Mouse (Mus musculus): ENCODE measurements around the gene Dusp14. TPM values are rescaled to one million over a fixed set of nuclear protein-coding genes. Genes with fewer than 3 reads are reported as not detected.

The Dusp14 gene
- 8.2 and 9.1 TPM in 2 replicates for polyA plus RNA-seq (2015; fragmentation: Nextera tagmentation; extraction: Ambion mirVana)

DNA sequence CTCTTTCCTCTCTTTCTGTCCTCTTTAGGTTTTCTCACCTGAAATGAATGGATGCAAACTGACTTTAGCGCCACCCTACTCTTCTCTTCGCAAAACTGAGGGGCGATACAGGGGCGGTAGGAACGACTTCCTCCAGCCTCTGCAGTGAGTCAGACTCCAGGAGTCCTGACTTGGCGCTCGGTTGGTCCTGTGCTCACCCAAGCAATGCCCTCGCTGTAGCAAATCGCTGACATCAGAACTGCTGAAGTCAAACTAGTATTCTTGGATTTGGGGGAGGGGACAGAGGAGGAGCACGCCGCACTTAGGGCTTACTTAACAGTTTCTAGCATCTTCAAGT lies at the start of gene Dusp14:
Gene Dusp14 (minus strand): TSS at position 228 of the 337 bp plus-strand sequence.
- no peaks in the 10 kb centered on the region for H3K9me3 ChIP-seq
- H3K36me3 ChIP-seq = no peaks in the 10 kb centered on the region
- H3K9ac ChIP-seq (replicated peaks) = peak within 1 kb of the TSS; percentile 76
- ATAC-seq = no peak
- H3K4me3 ChIP-seq (replicated peaks) = peak within 1 kb of the TSS; percentile 62
- peak within 1 kb of the TSS; percentile 94 for H3K4me2 ChIP-seq (replicated peaks)
- WGBS = 12% methylated on average over 11 of the region's 11 CpGs
- peaks cover 29% of the 10 kb centered on the region for H3K4me1 ChIP-seq (replicated peaks)
- H3K27ac ChIP-seq = no peak within 1 kb of the TSS
- H3K27me3 ChIP-seq = peaks cover 49% of the 10 kb centered on the region

- Histone ChIP-seq H3K36me3 (peaks cover 80% of the 10 kb centered on the region), H3K4me3 (replicated peaks) (no peak overlapping the region), H3K9ac (replicated peaks) (no peak overlapping the region), H3K9me3 (peaks cover 3% of the 10 kb centered on the region; the same call in 1 of the 2 replicates), H3K4me2 (replicated peaks) (no peak overlapping the region), H3K27ac (no peak overlapping the region), H3K27me3 (no peaks in the 10 kb centered on the region), H3K4me1 (replicated peaks) (no peaks in the 10 kb centered on the region)
- ATAC-seq = no peak
- 83% methylated on average over 4 of the region's 4 CpGs for WGBS
These were observed 48.4 kb upstream of the Dusp14 start for GRCm38 (mm10) chr11:84117431-84117830.

DNA sequence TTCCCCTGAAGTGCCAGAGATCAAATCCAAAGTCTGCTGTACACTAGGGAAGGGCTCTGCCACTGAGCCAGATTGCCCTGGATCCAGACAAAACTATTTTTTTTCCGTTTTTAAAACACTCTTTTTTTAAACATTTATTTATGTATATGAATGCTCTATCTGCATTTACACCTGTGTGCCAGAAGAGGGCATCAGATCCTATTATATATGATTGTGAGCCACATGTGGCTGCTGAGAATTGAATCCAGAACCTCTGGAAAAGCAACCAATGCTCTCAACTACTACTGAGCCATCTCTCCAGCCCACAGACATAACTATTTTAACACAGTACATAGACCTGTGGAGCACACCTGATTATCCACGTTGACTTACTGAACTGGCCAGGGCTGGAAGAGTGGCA lies 47.2 kb upstream of the Dusp14 start:
- Histone ChIP-seq H3K36me3 (peaks cover 71% of the 10 kb centered on the region), H3K9me3 (peaks cover 3% of the 10 kb centered on the region; the same call in 1 of the 2 replicates), H3K9ac (replicated peaks) (no peak overlapping the region), H3K4me3 (replicated peaks) (no peak overlapping the region), H3K27ac (no peak overlapping the region), H3K4me1 (replicated peaks) (no peaks in the 10 kb centered on the region), H3K4me2 (replicated peaks) (no peak overlapping the region), H3K27me3 (no peaks in the 10 kb centered on the region)
- 61% methylated on average over 2 of the region's 2 CpGs for WGBS
- ATAC-seq = no peak

- H3K36me3 ChIP-seq = peaks cover 71% of the 10 kb centered on the region
- H3K27me3 ChIP-seq = no peaks in the 10 kb centered on the region
- no peak overlapping the region for H3K9ac ChIP-seq (replicated peaks)
- no peak for ATAC-seq
- H3K9me3 ChIP-seq = peaks cover 3% of the 10 kb centered on the region; the same call in 1 of the 2 replicates
- no peaks in the 10 kb centered on the region for H3K4me1 ChIP-seq (replicated peaks)
- H3K4me3 ChIP-seq (replicated peaks) = no peak overlapping the region
- no peak overlapping the region for H3K4me2 ChIP-seq (replicated peaks)
- 93% methylated on average over 9 of the region's 9 CpGs for WGBS
- H3K27ac ChIP-seq = no peak overlapping the region
These were observed 46.6 kb upstream of the Dusp14 start for GRCm38 (mm10) chr11:84115646-84116045.

DNA sequence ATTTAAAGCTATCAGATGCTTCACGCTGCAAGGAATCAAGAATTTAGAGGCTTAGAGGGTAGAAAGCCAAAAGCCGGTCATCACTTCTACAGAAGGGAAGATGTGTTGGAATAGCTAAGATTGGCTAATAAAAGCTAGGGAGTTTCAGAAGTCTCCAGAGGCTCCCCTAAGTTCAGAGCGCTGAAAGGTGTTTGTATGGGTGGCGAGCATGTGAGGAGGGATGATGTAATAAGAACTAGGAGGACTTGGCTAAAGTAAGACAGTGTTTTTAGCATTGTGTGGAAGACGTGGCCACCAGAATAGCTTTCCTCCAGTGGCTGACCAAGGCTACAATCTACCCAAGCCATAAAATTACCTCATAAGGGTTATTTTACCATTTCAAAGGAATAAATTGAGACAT lies 44.6 kb upstream of the Dusp14 start:
- Histone ChIP-seq H3K9me3 (peaks cover 3% of the 10 kb centered on the region; the same call in 1 of the 2 replicates), H3K4me2 (replicated peaks) (no peak overlapping the region), H3K36me3 (peaks cover 68% of the 10 kb centered on the region), H3K4me1 (replicated peaks) (no peaks in the 10 kb centered on the region), H3K27ac (no peak overlapping the region), H3K4me3 (replicated peaks) (no peak overlapping the region), H3K27me3 (no peaks in the 10 kb centered on the region), H3K9ac (replicated peaks) (no peak overlapping the region)
- ATAC-seq = no peak
- WGBS = 90% methylated on average over 5 of the region's 5 CpGs

- 83% methylated on average over 2 of the region's 2 CpGs for WGBS
- H3K4me2 ChIP-seq (replicated peaks) = no peak overlapping the region
- no peak overlapping the region for H3K9ac ChIP-seq (replicated peaks)
- H3K27ac ChIP-seq = no peak overlapping the region
- peaks cover 88% of the 10 kb centered on the region for H3K36me3 ChIP-seq
- no peaks in the 10 kb centered on the region for H3K27me3 ChIP-seq
- H3K4me3 ChIP-seq (replicated peaks) = no peak overlapping the region
- H3K9me3 ChIP-seq = no peaks in the 10 kb centered on the region
- no peaks in the 10 kb centered on the region for H3K4me1 ChIP-seq (replicated peaks)
- no peak for ATAC-seq
These were observed 38.1 kb upstream of the Dusp14 start for GRCm38 (mm10) chr11:84107137-84107536.

DNA sequence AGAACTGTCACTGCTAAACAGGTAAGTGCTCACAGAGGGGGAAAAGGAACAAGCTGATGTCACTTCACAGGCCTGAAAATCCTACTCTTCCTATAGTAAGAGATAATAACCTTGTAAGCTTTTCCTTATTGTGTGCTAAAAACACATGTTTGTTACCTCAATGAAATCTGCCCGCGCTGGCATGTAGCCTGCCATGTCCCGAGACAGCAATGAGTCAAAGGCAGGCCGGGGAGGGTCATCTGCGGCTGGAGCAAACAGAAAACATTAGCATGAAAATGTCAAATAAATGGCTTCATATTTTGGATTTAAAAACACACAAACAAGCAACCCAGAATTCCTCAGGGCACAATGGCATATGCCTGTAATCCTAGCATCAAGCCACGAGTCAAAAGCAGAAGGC lies 35.0 kb upstream of the Dusp14 start:
- ATAC-seq = no peak
- Histone ChIP-seq H3K4me3 (replicated peaks) (no peak overlapping the region), H3K36me3 (peaks cover 87% of the 10 kb centered on the region), H3K27ac (no peak overlapping the region), H3K4me1 (replicated peaks) (no peaks in the 10 kb centered on the region), H3K9me3 (no peaks in the 10 kb centered on the region), H3K4me2 (replicated peaks) (no peak overlapping the region), H3K27me3 (no peaks in the 10 kb centered on the region), H3K9ac (replicated peaks) (no peak overlapping the region)
- WGBS = 95% methylated on average over 6 of the region's 6 CpGs

DNA sequence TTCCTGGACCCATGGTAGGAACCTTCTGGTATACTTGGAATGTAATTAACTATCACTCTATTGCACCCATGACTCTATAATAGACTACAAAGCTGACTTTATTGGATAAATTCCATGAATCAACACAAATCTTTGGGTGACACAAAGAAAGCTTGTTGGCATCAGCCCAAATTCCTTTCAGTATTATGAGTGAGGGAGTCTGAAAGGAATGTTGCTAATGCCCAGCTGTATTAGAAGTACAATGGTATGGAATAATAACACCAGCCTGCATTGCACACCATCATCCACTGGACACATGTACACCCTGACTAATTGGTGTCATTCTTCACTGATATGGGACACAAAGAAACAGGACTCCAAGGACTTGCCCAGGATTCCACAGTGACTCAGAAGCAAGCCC lies 32.1 kb upstream of the Dusp14 start:
- Histone ChIP-seq H3K36me3 (peaks cover 78% of the 10 kb centered on the region), H3K27ac (no peak overlapping the region), H3K4me3 (replicated peaks) (no peak overlapping the region), H3K9ac (replicated peaks) (no peak overlapping the region), H3K9me3 (no peaks in the 10 kb centered on the region), H3K4me2 (replicated peaks) (no peak overlapping the region), H3K27me3 (no peaks in the 10 kb centered on the region), H3K4me1 (replicated peaks) (no peaks in the 10 kb centered on the region)
- no peak for ATAC-seq

DNA sequence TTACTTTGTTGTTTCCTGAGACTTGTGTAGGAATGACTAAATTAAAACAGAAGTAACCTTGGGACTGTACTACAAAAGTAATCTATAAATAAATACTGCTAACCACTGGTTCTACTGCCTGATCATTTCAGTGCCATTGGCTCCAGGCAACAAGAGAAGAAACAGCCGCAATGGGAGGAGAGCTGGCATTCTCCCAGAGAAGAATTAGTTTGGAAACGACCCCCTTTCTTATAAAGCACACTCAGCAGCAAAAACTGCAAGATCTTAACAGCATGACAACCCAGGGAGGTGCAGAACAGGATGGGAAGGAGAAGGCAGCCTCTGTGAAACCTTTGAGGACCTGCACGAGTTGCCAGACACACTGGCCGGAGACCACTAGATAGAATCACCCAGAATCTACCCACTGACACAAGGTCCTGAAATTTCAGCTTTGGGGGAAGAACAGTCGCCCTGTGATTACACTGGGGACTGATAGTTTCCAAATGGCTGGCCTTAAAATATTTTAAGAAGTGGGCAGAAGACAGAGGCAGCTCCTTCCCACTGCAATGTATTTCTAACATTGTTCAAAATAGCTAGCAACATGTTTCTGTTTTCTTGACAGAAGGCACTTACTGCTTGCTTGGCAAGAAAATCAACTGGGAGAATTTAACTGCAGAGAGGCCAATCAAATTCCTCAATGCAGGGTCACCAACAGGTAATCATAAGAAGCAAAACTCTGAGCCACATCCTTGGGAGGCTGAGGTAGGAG lies 28.4 kb upstream of the Dusp14 start:
- Histone ChIP-seq H3K4me1 (replicated peaks) (no peaks in the 10 kb centered on the region), H3K9me3 (no peaks in the 10 kb centered on the region), H3K4me3 (replicated peaks) (no peak overlapping the region), H3K27ac (no peak overlapping the region), H3K9ac (replicated peaks) (no peak overlapping the region), H3K36me3 (peaks cover 62% of the 10 kb centered on the region), H3K27me3 (no peaks in the 10 kb centered on the region), H3K4me2 (replicated peaks) (no peak overlapping the region)
- 79% methylated on average over 5 of the region's 5 CpGs for WGBS
- no peak for ATAC-seq

- Histone ChIP-seq H3K9me3 (no peaks in the 10 kb centered on the region), H3K4me2 (replicated peaks) (no peak overlapping the region), H3K4me3 (replicated peaks) (no peak overlapping the region), H3K9ac (replicated peaks) (no peak overlapping the region), H3K4me1 (replicated peaks) (no peaks in the 10 kb centered on the region), H3K36me3 (peaks cover 53% of the 10 kb centered on the region), H3K27me3 (no peaks in the 10 kb centered on the region), H3K27ac (no peak overlapping the region)
- WGBS = 81% methylated on average over 4 of the region's 4 CpGs
- ATAC-seq = no peak
These were observed 26.0 kb upstream of the Dusp14 start for GRCm38 (mm10) chr11:84095084-84095483.

DNA sequence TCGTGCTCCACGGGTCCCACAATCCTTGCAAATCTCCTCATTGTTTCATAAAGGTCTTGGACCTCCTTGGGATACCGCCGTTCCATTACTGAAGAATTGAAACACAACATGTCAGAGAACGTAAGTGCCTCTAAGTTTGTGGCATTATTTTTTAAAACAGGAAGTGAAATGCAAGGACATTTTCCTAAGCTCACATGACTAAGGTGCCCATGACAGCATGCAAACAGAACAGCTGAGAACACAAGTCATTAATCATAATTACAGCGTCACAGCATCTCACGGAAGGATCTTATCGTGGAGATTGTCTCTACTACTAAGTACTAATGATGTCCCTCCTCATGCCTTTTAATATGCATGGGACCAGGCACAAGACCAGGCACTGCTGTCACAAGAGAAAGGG lies 21.5 kb upstream of the Dusp14 start:
- peaks cover 59% of the 10 kb centered on the region for H3K36me3 ChIP-seq
- H3K27me3 ChIP-seq = no peaks in the 10 kb centered on the region
- ATAC-seq = no peak
- no peaks in the 10 kb centered on the region for H3K9me3 ChIP-seq
- no peaks in the 10 kb centered on the region for H3K4me1 ChIP-seq (replicated peaks)
- no peak overlapping the region for H3K27ac ChIP-seq
- no peak overlapping the region for H3K4me3 ChIP-seq (replicated peaks)
- no peak overlapping the region for H3K4me2 ChIP-seq (replicated peaks)
- WGBS = 97% methylated on average over 8 of the region's 8 CpGs
- no peak overlapping the region for H3K9ac ChIP-seq (replicated peaks)

- no peak overlapping the region for H3K9ac ChIP-seq (replicated peaks)
- no peaks in the 10 kb centered on the region for H3K9me3 ChIP-seq
- H3K4me3 ChIP-seq (replicated peaks) = no peak overlapping the region
- peaks cover 57% of the 10 kb centered on the region for H3K36me3 ChIP-seq
- H3K27ac ChIP-seq = no peak overlapping the region
- ATAC-seq = no peak
- no peaks in the 10 kb centered on the region for H3K27me3 ChIP-seq
- no peak overlapping the region for H3K4me2 ChIP-seq (replicated peaks)
- 92% methylated on average over 5 of the region's 5 CpGs for WGBS
- no peaks in the 10 kb centered on the region for H3K4me1 ChIP-seq (replicated peaks)
These were observed 12.8 kb upstream of the Dusp14 start for GRCm38 (mm10) chr11:84081901-84082300.

- Histone ChIP-seq H3K27ac (no peak overlapping the region), H3K4me1 (replicated peaks) (no peaks in the 10 kb centered on the region), H3K4me2 (replicated peaks) (no peak overlapping the region), H3K27me3 (no peaks in the 10 kb centered on the region), H3K4me3 (replicated peaks) (no peak overlapping the region), H3K9me3 (no peaks in the 10 kb centered on the region), H3K9ac (replicated peaks) (no peak overlapping the region), H3K36me3 (peaks cover 47% of the 10 kb centered on the region)
- no peak for ATAC-seq
- 92% methylated on average over 3 of the region's 3 CpGs for WGBS
These were observed 11.3 kb upstream of the Dusp14 start for GRCm38 (mm10) chr11:84080327-84080726.
